ENCODE assay signal across 19 mouse cellular contexts in genomic region chr11:35304216-35304975, GRCm38 (mm10).
DNase-seq lines count a peak whose midpoint lies in the region; ATAC-seq and TF ChIP-seq lines count a peak whose summit lies in the region.
"Had no signal": no experiment of that assay in that cellular context is flagged by ENCODE, and none has a peak within 500 bp of the region (broad histone marks: within the 10 kb centered on the region; RNA-seq: fewer than 3 reads in every experiment).

No protein-coding gene starts in this region.

- H3K4me1 ChIP-seq in neural tube, embryonic 15.5 days: peaks cover 13% of the 10 kb centered on the region
- peaks cover 2% of the 10 kb centered on the region; the same call in 1 of the 2 replicates for H3K4me1 ChIP-seq in lung, adult 2 months (ENCODE audit: control insufficient read depth, insufficient read depth, low read length)

- H3K4me2 ChIP-seq in neural tube, embryonic 15.5 days: no peak overlapping the region
- H3K4me2 ChIP-seq: embryonic facial prominence, embryonic 13.5 days; heart, embryonic 11.5 days; hindbrain, embryonic 13.5 days; liver, embryonic 11.5 days had no signal

- no peak overlapping the region for H3K4me3 ChIP-seq in neural tube, embryonic 15.5 days (replicated peaks)
- H3K4me3 ChIP-seq in lung, adult 2 months (replicated peaks; ENCODE audit: extremely low read depth, low read depth, low read length): no peak overlapping the region
- H3K4me3 ChIP-seq: embryonic facial prominence, embryonic 13.5 days; hindbrain, embryonic 13.5 days had no signal

- intact Hi-C loops in left cerebral cortex, postnatal 4 days (cut with DNase I): no loop called here

- no peak for ATAC-seq in neural tube, embryonic 15.5 days (ENCODE audit: low FRiP score)
- ATAC-seq: intestine, embryonic 16.5 days; midbrain, embryonic 16.5 days had no signal

- peaks cover 32% of the 10 kb centered on the region for H3K27me3 ChIP-seq in neural tube, embryonic 15.5 days (replicated peaks)
- H3K27me3 ChIP-seq: embryonic facial prominence, embryonic 13.5 days had no signal

- TF ChIP-seq POLR2A in lung, adult 2 months (IDR thresholded peaks at IDR 0.05; ENCODE audit: borderline replicate concordance, extremely low read depth, low read depth, low read length): no peak

- DNase-seq in left cerebral cortex, postnatal 4 days: peak; percentile 73
- DNase-seq in left cerebral cortex, adult 11 months (ENCODE audit: low spot score): no peak
- peak; percentile 81 to 90 for DNase-seq in cerebellum, adult 18-20 months
- DNase-seq in cerebellum, postnatal 14 days: peak; percentile 87 to 91
- no peak for DNase-seq in lung, adult 2 months
- DNase-seq in T-cell, adult 2 months (ENCODE audit: low spot score): no peak
- DNase-seq: adrenal gland, postnatal 10 days; heart, postnatal 10 days; lung, adult 18-20 months; lung, postnatal 36 days; right cerebral cortex, postnatal 4 days had no signal

- no peak overlapping the region for H3K9ac ChIP-seq in neural tube, embryonic 15.5 days (replicated peaks)
- H3K9ac ChIP-seq: embryonic facial prominence, embryonic 13.5 days; hindbrain, embryonic 13.5 days had no signal

- no peaks in the 10 kb centered on the region for H3K36me3 ChIP-seq in neural tube, embryonic 15.5 days
- H3K36me3 ChIP-seq: hindbrain, embryonic 13.5 days had no signal

- TF ChIP-seq CTCF in lung, adult 2 months (IDR thresholded peaks at IDR 0.05; ENCODE audit: insufficient read depth, low read length): no peak

- H3K9me3 ChIP-seq in neural tube, embryonic 15.5 days (replicated peaks): no peaks in the 10 kb centered on the region
- H3K9me3 ChIP-seq: embryonic facial prominence, embryonic 13.5 days; hindbrain, embryonic 13.5 days had no signal

- H3K27ac ChIP-seq in neural tube, embryonic 15.5 days (replicated peaks): no peak overlapping the region
- H3K27ac ChIP-seq: embryonic facial prominence, embryonic 13.5 days; hindbrain, embryonic 13.5 days; kidney, postnatal 0 days had no signal

- WGBS in neural tube, embryonic 15.5 days: 84% methylated on average over 8 of the region's 8 CpGs
- WGBS in lung, adult 2 months: 64% methylated on average over 8 of the region's 8 CpGs

Comparison
In these comparisons a context has a peak if more than half of its experiments do, and no peak if none do; other contexts are left out.
1. DNase-seq: peak in left cerebral cortex, postnatal 4 days (single experiment), cerebellum, adult 18-20 months (2 of 2) and cerebellum, postnatal 14 days (2 of 2); none in left cerebral cortex, adult 11 months (single experiment), lung, adult 2 months (single experiment) and T-cell, adult 2 months (single experiment).